Mouse (Mus musculus): ENCODE measurements around the gene Gtsf2.

DNA sequence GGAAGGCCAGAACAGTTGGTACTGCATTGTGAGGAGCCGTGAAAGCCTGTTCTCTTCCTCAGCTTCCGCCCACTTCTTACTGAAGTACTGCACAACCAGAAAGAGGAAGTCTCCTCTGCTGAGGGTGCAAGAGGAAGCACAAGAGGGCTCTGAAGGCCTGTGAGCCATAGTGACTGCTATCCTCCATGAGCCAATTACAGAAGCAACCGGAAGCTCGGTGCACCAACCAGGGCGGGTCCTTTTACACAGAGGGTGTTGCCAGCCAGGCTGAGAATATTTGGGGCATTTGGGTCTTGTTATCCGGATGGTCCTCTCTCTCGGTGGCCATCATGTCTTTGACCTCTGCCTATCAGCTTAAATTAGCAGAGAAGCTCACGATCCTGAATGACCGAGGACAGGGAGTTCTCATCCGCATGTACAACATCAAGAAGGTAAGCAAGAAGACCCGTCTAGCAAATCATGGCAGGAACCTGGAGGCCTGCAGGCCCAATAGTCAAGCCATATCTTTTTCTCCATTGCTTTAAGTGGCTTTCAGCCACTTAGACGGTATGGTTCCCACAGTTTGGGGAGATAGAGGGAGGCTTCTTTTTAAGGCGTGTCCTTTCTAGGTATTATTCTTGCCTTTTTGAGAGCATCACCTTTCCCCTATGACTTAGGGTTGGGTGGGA is 5.4 kb upstream of the Gtsf2 start, which contains the start of gene Nckap1l:
- TF ChIP-seq CTCF (IDR thresholded peaks at IDR 0.05; ENCODE audit: low read depth) (no peak), EP300 (IDR thresholded peaks at IDR 0.05; ENCODE audit: low read depth) (no peak)
